Mouse (Mus musculus) adrenal gland, adult 18-20 months (tissue): ENCODE measurements around the gene Prr12. TPM values are rescaled to one million over a fixed set of nuclear protein-coding genes. Genes with fewer than 3 reads are reported as not detected.

Experiments
- DNase-seq, 2 experiments: peaks; one replicate each; pipeline ENCODE4 v3.0.0; 2021 to 2022; ENCODE audit warnings: low spot score in 2 of 2
- total RNA-seq, 2 experiments: library from RNA; stranded (reverse); gene quantifications; 1 replicate in 1 of 2; 2 replicates in 1 of 2; pipeline ENCODE4 v1.2.3; 2021

Gene Prr12
- total RNA-seq, 2 experiments from 2014 or later = 30.8 to 45.3 TPM

- DNase-seq = peak in 1 of 2 experiments; percentile 39
Observed at GRCm38 (mm10) chr7:45052181-45052861, 360 bp downstream of the Prr12 start.

GRCm38 (mm10) chr7:45051601-45051974, 1.1 kb downstream of the Prr12 start:
- DNase-seq = no peak

DNA sequence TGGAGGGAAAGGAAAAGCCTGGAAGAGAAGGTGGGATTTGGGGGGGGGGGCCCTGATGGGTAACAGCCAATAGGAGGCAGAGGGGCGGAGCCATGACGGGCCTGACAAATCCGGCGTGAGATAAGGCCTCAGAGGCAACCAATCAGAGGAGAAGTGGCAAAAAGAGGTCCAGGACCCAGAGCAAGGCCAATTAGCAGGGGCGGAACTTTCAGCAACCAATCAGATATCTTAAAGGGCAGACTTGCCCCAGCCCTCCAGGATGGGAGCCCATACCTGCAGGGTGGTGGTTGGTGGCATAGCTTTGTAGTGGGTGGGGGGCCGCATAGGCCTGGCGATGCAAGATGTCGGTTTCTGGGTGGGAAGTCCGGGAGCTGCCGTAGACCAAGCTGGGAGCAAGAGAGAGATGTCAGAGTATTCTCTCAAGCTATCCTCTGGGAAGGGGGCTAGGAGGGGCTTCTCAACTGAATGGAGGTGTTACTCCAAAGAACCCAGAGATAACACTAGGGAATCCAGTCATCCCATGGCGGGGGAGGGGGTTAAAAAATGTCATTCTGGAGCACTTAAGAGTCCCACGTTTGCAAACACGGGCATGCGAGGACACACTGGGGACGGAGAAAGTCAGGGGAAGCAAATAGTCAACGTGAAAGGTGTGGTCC, 1.6 kb downstream of the Prr12 start:
- peak in 1 of 2 experiments; percentile 56 for DNase-seq

GRCm38 (mm10) chr7:45048923-45049657, 3.6 kb downstream of the Prr12 start:
- DNase-seq = no peak

DNA sequence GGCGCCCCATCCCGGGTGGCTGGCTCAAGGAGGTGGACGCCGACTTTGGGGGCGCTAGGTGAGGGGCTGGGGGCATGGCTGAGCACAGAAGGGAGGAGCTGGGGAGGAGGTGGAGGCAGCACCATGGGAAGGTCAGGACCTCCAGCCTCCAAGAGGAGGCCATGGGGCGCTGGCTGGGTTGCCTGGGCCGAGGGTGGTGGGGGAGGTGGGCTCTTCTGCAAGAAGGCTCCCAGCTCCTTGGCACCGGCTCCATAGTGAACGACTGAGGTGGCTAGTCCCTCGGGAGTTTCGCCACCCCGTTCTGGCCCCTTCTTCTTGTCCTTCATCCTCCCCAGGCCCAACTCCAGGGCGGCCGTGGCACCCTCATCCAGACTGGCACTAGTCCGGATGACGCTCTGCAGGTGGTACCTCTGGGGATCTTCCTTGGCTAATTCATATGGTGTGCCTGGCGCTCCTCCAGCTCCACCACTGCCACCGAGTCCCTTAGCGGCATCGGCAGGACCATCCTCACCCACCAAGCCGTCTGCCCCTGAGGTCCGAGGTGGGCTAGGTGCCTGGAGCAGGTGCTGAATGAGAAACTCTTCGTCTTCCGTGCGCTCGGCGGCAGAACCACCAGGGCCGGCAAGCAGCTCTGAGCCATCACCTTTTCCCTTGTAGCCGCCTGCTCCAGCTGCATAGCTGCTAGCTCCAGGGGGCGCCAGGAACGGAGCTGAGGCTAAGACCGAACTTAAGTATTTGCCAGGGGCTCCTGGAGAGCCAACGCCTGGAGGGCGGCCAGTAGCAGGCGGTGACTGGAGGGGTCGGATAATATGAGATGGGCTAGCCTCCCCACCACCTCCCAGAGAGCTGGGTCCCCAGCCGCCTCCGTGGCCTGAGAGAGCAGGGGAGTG, 4.4 kb downstream of the Prr12 start:
- no peak for DNase-seq

- DNase-seq = no peak
Observed at GRCm38 (mm10) chr7:45047491-45047890, 5.2 kb downstream of the Prr12 start.

DNA sequence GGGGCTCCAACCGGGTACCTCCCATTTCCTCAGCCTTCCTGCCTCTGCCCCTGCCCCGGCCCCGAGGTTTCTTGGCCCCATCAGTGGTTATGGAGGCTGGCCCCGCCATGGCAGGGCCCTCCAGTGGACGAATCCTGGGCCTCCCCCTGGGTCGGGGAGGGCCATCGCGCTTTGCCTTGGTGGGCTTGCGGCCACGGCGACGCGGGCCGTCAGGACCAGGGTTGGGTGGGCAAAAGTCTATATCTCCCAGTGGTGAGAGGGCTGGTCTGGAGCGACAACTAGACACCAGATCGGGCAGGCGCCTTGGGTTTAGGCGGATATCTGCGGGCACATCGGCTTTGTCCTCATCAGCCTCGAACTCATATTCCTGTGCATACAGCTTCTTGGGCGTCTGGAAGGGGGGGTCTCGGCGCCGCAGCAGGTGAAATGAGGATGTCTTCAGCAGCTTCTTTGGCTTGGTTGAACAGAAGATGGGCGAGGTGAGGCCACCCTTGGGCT, 5.8 kb downstream of the Prr12 start:
- no peak for DNase-seq

DNA sequence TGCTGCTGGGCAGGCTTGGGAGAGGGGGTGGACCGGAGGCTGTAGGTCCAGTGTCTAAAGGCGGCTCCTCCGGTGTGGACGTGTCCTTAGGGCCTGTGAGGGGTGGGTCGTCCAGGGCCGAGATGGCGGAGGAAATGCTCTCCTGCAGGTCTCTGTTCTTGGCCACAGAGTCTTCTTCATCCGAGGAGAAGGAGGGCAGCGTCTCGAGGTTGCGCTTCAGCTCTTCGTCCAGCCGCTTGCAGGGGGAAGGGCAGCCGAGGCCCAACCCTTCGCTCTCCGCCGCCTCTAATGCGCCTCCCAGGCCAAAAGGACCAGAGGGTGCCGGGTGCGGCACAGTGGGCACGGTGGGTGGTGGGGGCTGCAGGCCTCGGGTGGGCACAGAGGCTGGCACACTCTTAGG, 6.9 kb downstream of the Prr12 start:
- DNase-seq = no peak

DNA sequence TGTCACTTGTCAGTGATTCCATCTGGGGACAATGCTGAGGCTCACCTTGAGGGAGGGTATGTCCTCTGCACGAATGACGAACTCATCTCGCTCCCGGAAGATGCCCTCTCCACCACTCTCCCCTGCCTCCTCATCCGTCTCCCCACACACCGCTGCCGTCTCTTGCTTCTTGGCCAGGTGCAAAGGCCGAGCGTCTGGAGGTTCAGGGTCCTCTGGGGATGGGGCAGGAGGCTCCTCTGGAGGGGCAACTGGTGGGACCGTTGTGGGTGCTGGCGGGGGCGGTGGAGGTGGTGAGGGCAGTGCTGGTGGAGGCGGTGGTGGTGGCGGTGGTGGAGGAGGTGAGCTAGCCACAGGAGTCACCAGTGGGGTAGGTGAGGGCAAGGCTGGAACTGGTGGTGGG, 9.4 kb downstream of the Prr12 start:
- no peak for DNase-seq

- no peak for DNase-seq
Observed at GRCm38 (mm10) chr7:45040851-45041250, 11.8 kb downstream of the Prr12 start.

DNA sequence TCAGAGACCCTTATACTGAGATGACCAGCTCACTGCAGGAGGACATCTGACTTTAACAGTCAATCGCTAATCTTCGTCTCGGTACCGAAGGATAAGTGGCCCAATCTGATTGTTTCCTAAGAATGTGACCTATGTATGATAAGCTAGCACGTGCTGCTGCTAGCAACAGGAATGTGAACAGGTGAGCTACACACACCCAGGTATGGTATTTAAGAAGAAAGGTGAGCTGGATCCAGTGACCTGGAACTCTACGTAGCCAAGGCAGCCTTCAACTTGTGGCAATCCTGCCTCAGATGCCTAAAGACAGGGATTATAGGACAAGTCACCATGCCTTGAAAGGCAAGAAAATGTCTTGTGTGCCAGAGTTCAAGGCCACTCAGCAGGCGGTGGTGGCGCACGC, 14.3 kb downstream of the Prr12 start:
- DNase-seq = no peak

DNA sequence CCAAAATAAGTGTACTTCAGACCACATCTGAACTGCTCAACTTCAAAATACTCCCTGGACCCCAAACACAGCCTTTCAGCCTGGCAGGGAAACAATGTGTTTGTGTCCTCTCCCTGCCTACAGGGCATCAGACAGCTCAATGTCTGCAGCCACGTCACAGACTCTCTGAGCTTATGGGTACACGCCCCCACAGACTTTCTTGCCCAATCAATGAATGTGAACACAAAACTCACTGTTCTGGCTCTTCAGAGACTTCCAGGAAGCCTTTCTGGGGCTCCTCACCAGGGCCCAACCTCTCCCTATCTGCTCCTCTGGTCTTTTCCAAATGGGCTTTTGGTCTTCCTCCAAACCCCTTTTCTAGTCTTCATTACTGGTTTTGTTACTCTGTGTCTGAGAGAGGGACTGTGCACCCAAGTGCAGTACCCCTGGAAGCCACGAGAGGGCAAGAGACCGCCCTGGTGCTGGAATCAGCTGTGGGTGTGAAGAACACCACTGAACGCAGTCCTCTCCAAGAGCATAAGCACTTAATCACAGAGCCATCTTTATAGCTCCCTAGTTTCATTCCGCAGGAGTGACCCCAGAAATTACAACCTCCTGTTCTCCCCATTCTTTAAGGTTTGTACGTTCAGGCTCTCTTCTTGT, 14.8 kb downstream of the Prr12 start:
- peak; percentile 60 to 66 for DNase-seq

DNA sequence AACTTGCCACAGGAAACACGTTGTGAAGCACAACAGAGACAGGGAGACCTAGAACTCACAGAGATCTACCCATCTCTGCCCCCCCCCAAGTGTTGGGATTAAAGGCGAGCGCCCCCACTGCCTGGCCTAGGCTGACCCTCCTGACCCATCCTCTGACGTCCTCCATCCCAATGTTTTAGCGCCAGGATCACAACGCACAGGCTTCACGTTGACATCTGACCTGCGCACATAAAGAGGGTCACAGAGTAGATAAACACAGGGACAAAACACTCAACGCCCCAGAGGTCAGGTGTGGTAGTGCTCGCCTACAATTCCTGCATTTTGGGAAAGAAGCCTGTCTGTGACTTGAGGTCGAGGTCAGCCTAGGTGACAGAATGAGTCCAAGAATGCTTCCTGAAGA, 16.0 kb downstream of the Prr12 start:
- DNase-seq = no peak

DNA sequence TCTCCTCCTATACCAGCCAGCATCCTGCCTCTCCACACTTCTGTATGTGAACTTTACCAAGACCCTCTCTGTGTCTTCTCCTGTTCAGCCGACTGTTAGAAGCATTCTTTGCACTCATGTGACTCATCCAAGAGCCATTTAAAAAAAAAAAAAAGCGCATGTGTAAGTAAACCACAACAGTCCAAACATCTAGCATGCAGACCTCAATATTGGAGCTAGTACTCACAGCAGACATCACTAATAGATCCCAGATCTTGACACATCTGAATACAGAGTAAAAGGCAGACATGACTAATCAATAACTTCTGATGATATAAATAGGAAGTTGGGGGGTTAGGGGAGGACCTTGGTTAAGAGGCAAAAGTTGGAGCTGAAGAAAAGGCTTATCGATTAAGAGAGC, 17.1 kb downstream of the Prr12 start:
- no peak for DNase-seq

GRCm38 (mm10) chr7:45033722-45034359, 18.8 kb downstream of the Prr12 start:
- no peak for DNase-seq

DNA sequence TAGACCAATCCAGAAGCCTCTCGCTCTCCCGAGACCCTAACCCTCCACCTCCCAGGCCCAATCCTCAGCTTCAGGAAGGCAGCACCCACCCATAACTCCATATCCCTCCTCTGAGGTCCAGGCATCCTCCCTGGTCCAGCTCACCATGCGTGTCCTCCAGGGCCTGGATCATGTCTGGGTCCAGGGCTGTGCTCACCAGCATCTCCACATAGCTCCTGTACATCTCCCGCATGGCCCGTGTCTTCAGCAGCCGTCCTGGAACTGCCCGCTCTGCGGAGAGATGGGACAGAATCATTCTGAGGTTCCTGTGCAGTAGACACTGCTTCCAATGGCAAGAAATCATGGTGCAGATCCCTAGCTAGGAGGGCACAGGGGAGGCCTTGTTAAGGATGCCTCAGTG, 21.8 kb downstream of the Prr12 start:
- no peak for DNase-seq

DNA sequence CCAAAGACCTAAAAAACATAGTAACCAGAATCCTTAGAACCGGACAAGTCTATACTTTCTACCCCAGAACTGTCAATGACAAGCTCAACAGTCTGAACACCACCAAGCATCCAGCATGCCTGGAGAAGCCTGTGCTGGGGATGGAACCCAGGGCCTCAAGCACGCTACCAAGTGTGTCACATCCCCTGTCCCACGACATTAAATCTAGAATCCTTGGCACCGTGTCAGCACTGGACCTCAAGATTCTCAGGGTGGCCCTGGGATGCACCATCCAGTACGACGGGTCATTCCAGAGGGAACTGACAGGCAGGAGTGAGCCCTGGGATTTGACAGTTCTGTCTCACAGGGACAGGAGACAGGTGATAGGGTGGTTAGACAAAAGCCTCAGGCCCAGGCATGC, 22.7 kb downstream of the Prr12 start:
- no peak for DNase-seq

GRCm38 (mm10) chr7:45028351-45028750, 24.3 kb downstream of the Prr12 start:
- DNase-seq = no peak

GRCm38 (mm10) chr7:45027761-45028160, 24.9 kb downstream of the Prr12 start:
- no peak for DNase-seq

- no peak for DNase-seq
Observed at GRCm38 (mm10) chr7:45026256-45026655, 26.4 kb downstream of the Prr12 start.
